Mouse (Mus musculus) spleen, adult 18-20 months (tissue): ENCODE measurements around the gene Smap1.

Experiments used
- DNase-seq, 2 experiments: peaks; one replicate each; pipeline ENCODE4 v3.0.0; 2022; ENCODE audit warnings: mixed read lengths in 2 of 2

The Smap1 gene

GRCm38 (mm10) chr1:23834246-23834645 is 87.9 kb downstream of the Smap1 start:
- DNase-seq, result peak; percentile 25 to 27

- DNase-seq, result peak in 1 of 2 experiments; percentile 52
These were observed 95.0 kb downstream of the Smap1 start for GRCm38 (mm10) chr1:23826887-23827758.

- DNase-seq, result no peak
These were observed 100.5 kb downstream of the Smap1 start for GRCm38 (mm10) chr1:23821615-23822014.

GRCm38 (mm10) chr1:23798306-23798705 is 123.8 kb downstream of the Smap1 start:
- no peak for DNase-seq
